Mouse (Mus musculus) ES-CJ7 (cell line): ENCODE results near the gene Fam221b.

Experiments used
- DNase-seq: peaks from one replicate; pipeline ENCODE4 v3.0.0; 2011; ENCODE audit warnings: low read depth, low spot score

Gene Fam221b

DNA sequence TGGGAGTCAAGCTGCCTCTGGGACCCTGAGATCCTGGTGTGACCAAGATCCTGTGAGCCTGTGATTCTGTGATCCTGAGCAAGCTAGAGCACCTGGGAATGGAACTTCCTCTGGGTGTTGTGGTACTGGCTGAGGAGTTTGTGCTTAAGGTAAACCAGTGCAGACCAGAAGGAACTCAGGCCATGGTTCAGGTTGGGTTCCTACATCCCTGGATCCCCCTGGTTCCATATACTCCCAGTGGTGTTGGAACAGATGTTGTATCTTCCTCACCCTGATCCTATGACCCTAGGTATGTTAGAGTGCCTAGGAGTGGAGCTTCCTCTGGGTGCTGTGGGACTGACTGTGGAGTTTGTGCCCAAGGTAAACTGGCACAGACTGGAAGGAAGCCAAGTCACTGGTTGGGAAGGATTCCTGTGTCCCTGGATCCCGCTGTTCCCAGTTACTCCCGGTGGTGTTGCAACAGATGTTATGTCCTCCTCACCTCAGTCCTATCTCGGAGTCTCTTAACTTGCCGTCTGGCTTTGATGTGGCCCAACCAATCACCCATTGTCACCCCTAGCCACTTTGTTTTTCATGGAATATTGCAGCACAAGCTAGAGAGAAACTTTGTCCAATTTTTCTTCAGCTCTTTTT, 48.7 kb downstream of the Fam221b start:
- no peak for DNase-seq

DNA sequence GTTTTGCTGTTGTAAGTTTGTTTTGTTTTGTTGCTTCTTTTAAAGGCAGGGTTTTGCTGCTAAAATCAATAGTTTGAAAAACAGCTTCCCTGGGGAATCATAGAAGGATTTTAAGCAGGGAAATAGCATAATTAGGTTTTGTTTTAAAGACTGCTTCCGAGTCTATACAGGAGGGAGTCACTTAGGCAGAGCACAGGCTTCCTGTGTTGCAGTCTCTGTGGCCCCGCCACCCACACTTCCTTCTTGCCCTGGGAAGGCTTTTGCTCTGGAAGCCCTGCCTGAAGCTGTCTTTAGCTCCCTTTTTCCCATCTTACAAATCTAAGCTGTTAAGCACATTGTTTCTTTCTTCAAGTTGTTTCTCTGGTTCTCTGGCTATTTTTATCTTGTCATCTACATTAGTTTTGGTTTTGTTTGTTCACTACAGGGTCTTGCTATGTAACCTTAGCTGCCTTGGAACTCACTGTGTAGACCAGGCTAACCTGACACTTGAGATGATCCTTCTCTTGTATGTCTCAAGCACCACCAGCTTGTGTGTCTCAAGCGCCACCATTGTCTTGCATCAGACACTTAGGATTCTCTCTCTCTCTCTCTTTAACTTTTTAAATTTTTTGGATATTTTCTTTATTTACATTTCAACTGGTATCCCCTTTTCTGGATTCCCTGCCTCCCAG, 55.8 kb downstream of the Fam221b start:
- no peak for DNase-seq

DNA sequence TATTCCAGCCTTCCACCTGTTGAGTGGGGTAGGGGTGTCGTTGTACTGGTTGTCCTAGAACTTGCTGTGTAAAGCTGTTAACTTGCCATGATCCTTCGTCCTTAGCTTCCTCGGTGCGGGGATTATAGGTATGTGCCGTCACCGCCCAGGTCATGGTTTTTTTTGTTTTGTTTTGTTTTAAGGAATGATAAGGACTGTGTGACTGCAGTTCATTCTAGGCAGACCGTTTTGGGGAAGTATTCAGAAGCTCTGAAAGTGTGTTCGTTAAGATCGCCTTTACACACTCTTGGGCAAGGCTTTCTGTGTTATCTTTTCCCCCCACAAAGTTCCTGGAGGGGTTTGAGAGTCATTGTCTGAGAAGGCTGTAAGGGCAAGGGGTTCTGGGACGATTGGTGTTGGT, 56.4 kb downstream of the Fam221b start:
- no peak for DNase-seq
